Mouse (Mus musculus): ENCODE measurements around the gene Pygb. TPM values are rescaled to one million over a fixed set of nuclear protein-coding genes. Genes with fewer than 3 reads are reported as not detected.

Pygb gene
- polyA plus RNA-seq, 1 experiment from 2014 or later = 95.6 TPM

DNA sequence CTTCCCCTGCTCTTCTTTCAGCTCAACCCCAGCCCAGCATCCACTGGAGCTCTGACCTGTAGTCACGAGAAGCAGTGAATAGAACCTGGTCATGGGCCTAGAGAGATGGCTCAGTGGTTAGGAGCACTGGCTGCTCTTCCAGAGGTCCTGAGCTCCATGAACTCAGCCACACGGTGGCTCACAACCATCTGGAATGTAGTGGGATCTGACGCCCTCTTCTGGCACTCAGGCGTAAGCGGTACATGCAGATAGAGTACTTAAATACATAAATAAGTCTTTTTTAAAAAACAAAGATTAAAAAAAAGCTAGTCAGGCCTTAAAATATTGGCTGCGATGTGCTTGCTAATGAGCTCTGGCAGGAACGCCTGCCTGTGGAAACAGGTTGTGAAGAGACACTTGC, 25.1 kb upstream of the Pygb start:
- no peak overlapping the region for H3K4me2 ChIP-seq (replicated peaks; ENCODE audit: low read depth, low read length)
- WGBS = 83% methylated on average over 7 of the region's 7 CpGs
- H3K4me1 ChIP-seq (ENCODE audit: insufficient read depth, low read length) = no peaks in the 10 kb centered on the region
- ATAC-seq (ENCODE audit: low FRiP score, low TSS enrichment) = no peak
- H3K9me3 ChIP-seq (ENCODE audit: low read length) = no peaks in the 10 kb centered on the region
- H3K9ac ChIP-seq (replicated peaks; ENCODE audit: low read length) = no peak overlapping the region
- H3K36me3 ChIP-seq (ENCODE audit: insufficient read depth, low read length) = peaks cover 37% of the 10 kb centered on the region
- no peak overlapping the region for H3K4me3 ChIP-seq (ENCODE audit: low read length)
- H3K27me3 ChIP-seq (ENCODE audit: insufficient read depth, low read length) = no peaks in the 10 kb centered on the region
- H3K27ac ChIP-seq (ENCODE audit: low read length) = no peak overlapping the region

DNA sequence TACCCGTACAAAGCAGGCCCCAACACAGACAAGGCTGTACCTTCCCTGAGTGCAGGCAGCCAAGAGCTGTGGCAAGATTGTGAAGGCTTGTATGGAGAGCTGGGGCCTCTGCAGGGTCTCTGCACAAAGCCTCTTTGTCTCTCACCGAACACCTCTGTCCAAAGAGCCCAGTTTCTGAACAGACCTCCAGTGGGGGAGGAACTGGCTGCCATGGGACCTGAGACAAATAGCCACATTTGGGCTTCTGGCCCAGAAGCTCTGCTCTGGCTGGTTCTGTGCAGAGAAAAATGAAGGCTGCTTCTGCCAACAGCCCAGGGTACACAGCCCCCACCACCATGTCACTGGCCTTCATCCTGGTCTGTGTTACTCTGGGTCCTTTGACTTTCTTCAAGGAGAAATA, 20.9 kb upstream of the Pygb start:
- no peak overlapping the region for H3K4me2 ChIP-seq (replicated peaks; ENCODE audit: low read depth, low read length)
- ATAC-seq (ENCODE audit: low FRiP score, low TSS enrichment) = no peak
- 71% methylated on average over 2 of the region's 2 CpGs for WGBS
- no peaks in the 10 kb centered on the region for H3K27me3 ChIP-seq (ENCODE audit: insufficient read depth, low read length)
- peaks cover 5% of the 10 kb centered on the region; the same call in 1 of the 2 replicates for H3K4me1 ChIP-seq (ENCODE audit: insufficient read depth, low read length)
- H3K27ac ChIP-seq (ENCODE audit: low read length) = no peak overlapping the region
- H3K9ac ChIP-seq (replicated peaks; ENCODE audit: low read length) = no peak overlapping the region
- H3K9me3 ChIP-seq (ENCODE audit: low read length) = no peaks in the 10 kb centered on the region
- no peak overlapping the region for H3K4me3 ChIP-seq (ENCODE audit: low read length)
- H3K36me3 ChIP-seq (ENCODE audit: insufficient read depth, low read length) = peaks cover 26% of the 10 kb centered on the region

DNA sequence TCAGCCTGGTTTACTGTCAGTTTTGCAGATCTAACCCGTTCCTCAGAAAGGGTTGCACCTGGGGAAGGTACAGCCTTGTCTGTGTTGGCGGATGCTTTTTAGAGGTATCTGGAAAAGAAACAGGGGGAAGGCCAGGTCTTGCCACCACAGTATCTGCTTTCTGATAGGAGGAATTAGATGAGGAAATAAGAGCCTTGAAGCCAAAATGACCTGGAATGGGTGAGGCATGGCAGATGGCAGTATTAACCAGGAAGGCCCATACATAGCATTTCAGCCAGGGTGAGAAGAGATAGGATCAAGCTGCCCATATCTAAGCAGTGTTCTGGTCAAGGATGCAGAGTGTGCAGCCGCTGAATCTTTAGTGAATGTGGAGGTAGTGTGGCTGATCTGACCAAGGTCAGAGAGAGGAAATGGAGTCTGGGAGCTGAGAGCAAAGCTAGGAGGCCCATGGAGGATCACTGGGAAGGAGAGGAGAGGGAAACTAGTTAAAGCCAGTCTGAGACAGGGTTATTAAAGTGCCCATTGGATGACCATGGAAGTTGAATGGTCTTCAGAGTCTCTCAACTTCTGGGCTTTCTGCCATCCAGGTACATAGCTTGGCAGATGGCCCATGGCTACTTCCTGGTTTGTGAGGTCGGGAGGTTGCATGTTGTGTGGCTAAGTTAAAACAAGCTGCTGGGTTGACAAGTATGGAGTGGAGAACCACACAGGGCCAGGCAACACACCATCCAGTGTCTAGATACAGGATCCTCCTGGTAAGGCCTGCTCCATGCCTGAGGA, 20.3 kb upstream of the Pygb start:
- no peak overlapping the region for H3K27ac ChIP-seq (ENCODE audit: low read length)
- H3K4me2 ChIP-seq (replicated peaks; ENCODE audit: low read depth, low read length) = no peak overlapping the region
- H3K4me3 ChIP-seq (ENCODE audit: low read length) = no peak overlapping the region
- 80% methylated on average over 4 of the region's 4 CpGs for WGBS
- H3K36me3 ChIP-seq (ENCODE audit: insufficient read depth, low read length) = peaks cover 19% of the 10 kb centered on the region
- H3K27me3 ChIP-seq (ENCODE audit: insufficient read depth, low read length) = no peaks in the 10 kb centered on the region
- H3K9me3 ChIP-seq (ENCODE audit: low read length) = no peaks in the 10 kb centered on the region
- ATAC-seq (ENCODE audit: low FRiP score, low TSS enrichment) = no peak
- H3K4me1 ChIP-seq (ENCODE audit: insufficient read depth, low read length) = peaks cover 11% of the 10 kb centered on the region; the same call in 1 of the 2 replicates
- no peak overlapping the region for H3K9ac ChIP-seq (replicated peaks; ENCODE audit: low read length)

DNA sequence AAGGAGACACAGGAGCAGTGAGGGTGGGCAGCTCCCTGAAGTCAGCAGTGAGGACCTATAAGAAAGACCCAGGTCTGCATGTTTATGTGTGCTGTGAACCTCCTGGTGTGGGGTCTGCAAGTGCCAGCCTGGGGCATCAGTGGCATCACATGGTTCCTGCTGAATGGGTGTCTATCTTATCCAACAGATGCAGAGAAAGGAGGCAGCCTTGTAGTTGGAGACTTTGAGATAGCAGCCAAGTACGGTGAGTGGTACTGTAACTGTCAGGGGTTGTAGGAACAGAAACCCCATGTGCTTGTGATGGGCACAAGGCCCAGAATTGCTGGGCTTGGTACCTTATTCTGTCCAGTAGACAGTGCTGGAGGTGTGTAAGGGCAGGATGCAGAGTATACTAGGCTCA, 17.9 kb upstream of the Pygb start:
- Histone ChIP-seq H3K36me3 (ENCODE audit: insufficient read depth, low read length) (peaks cover 17% of the 10 kb centered on the region; the same call in 1 of the 2 replicates), H3K9ac (replicated peaks; ENCODE audit: low read length) (no peak overlapping the region), H3K27ac (ENCODE audit: low read length) (no peak overlapping the region), H3K4me1 (ENCODE audit: insufficient read depth, low read length) (peaks cover 22% of the 10 kb centered on the region), H3K9me3 (ENCODE audit: low read length) (no peaks in the 10 kb centered on the region), H3K4me2 (replicated peaks; ENCODE audit: low read depth, low read length) (no peak overlapping the region), H3K4me3 (ENCODE audit: low read length) (no peak overlapping the region), H3K27me3 (ENCODE audit: insufficient read depth, low read length) (no peaks in the 10 kb centered on the region)
- no peak for ATAC-seq (ENCODE audit: low FRiP score, low TSS enrichment)
- 87% methylated on average over 1 of the region's 1 CpGs for WGBS

DNA sequence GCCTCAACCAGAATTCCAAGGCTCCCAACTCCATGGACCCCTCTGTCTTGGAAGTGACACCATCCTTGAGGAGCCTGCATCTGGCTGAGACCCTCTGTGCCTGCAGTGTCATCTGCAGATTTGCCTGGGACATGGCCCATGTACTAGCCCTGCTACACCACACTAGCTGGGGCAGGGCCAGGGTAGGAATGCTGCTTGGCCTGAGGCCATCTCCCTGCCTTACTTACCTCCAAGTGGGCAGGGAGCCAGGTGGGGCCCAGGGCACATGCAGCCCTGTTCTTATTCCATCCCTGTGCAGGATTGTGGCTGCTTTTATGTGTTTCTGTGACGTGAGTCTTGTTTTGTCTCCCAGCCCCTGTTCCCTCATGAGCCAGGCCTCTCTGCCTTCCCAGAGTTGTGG, 15.8 kb upstream of the Pygb start:
- Histone ChIP-seq H3K9ac (replicated peaks; ENCODE audit: low read length) (peak overlapping the region; percentile 22; the same call in 1 of the 2 replicates), H3K36me3 (ENCODE audit: insufficient read depth, low read length) (peaks cover 14% of the 10 kb centered on the region; the same call in 1 of the 2 replicates), H3K4me2 (replicated peaks; ENCODE audit: low read depth, low read length) (no peak overlapping the region), H3K9me3 (ENCODE audit: low read length) (no peaks in the 10 kb centered on the region), H3K4me3 (ENCODE audit: low read length) (no peak overlapping the region), H3K4me1 (ENCODE audit: insufficient read depth, low read length) (peaks cover 25% of the 10 kb centered on the region), H3K27ac (ENCODE audit: low read length) (peak overlapping the region; percentile 73), H3K27me3 (ENCODE audit: insufficient read depth, low read length) (no peaks in the 10 kb centered on the region)
- ATAC-seq (ENCODE audit: low FRiP score, low TSS enrichment) = peak; percentile 77
- WGBS = 26% methylated on average over 1 of the region's 1 CpGs

DNA sequence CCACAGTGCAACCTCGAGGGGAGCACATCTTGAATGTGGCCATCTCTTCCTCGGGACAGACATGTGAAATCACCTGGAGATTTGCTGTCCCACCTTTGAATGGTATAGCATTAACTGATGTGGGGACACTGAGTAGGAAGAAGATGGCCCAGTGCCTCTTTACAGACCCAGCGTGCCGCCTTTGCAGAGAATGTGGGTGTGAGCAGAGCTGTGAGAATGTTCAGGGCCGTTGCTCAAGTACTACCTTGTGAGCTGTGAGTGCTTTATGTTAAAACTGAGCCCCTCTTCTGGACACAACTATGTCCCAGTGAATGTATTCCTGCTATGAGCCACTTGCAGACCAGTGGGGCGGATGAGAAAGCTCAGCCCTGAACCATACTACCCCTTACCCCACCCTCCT, 15.4 kb upstream of the Pygb start:
- Histone ChIP-seq H3K36me3 (ENCODE audit: insufficient read depth, low read length) (peaks cover 14% of the 10 kb centered on the region; the same call in 1 of the 2 replicates), H3K27me3 (ENCODE audit: insufficient read depth, low read length) (no peaks in the 10 kb centered on the region), H3K9ac (replicated peaks; ENCODE audit: low read length) (0 out of 2 replicates have a peak overlapping the region, but pooled peaks have one; percentile 22), H3K4me1 (ENCODE audit: insufficient read depth, low read length) (peaks cover 26% of the 10 kb centered on the region), H3K9me3 (ENCODE audit: low read length) (no peaks in the 10 kb centered on the region), H3K27ac (ENCODE audit: low read length) (peak overlapping the region; percentile 73), H3K4me2 (replicated peaks; ENCODE audit: low read depth, low read length) (no peak overlapping the region), H3K4me3 (ENCODE audit: low read length) (no peak overlapping the region)
- peak; percentile 29; the same call in 1 of the 2 replicates for ATAC-seq (ENCODE audit: low FRiP score, low TSS enrichment)
- WGBS = 53% methylated on average over 6 of the region's 6 CpGs

DNA sequence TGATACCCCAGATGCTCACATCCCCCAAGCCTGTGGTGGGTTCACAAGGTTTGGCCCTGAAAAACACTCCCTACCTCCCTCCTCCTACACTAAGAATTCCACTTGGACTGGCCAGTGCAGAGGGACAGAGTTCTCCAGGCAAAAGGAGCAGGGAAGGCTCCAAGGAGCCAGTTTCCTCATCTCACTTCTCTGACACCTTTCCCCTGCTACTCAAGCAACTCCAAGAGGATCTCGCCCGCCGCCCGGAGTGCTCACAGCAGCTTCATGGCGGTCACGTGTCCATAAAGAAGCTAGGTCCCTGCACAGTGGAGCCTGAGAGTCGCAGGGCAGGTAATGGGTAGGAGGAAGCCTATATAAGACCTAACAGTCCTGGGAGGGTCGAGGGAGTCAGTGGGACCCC, 14.5 kb upstream of the Pygb start:
- no peak overlapping the region for H3K4me2 ChIP-seq (replicated peaks; ENCODE audit: low read depth, low read length)
- H3K9me3 ChIP-seq (ENCODE audit: low read length) = no peaks in the 10 kb centered on the region
- WGBS = 86% methylated on average over 8 of the region's 8 CpGs
- peaks cover 29% of the 10 kb centered on the region for H3K4me1 ChIP-seq (ENCODE audit: insufficient read depth, low read length)
- H3K4me3 ChIP-seq (ENCODE audit: low read length) = no peak overlapping the region
- H3K36me3 ChIP-seq (ENCODE audit: insufficient read depth, low read length) = peaks cover 10% of the 10 kb centered on the region; the same call in 1 of the 2 replicates
- 0 out of 2 replicates have a peak, but pooled peaks have one; percentile 12 for ATAC-seq (ENCODE audit: low FRiP score, low TSS enrichment)
- no peaks in the 10 kb centered on the region for H3K27me3 ChIP-seq (ENCODE audit: insufficient read depth, low read length)
- H3K27ac ChIP-seq (ENCODE audit: low read length) = peak overlapping the region; percentile 73
- H3K9ac ChIP-seq (replicated peaks; ENCODE audit: low read length) = no peak overlapping the region

DNA sequence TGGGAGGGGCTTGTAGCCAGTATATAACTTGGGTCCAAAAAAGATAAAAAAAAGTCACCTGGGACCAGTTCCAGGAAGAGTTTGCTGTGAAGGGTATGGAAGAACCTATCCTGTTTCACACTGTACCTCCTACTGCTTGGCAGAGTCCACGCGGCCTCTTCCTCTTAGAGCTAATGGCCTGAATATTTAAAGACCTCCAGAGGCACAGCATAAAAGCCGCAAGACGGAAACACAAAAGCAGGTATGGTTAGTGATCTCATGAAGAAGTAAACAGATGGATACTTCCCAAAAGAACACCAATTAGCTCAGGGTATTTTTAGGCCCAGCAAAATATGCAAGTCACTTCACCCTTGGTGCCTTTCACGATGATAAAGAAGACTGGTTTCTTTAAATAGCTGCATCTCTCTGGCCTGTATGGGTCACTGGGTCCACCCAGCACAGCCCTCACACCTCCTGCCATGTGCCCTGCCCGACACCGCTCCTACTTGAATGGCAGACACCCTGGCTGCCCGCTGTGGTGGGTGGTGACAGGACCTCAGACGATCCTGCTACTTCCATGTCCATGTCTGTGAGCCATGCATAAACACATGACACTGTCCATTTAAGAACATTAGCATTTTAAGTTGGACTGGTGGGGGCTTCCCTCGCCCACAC, 13.9 kb upstream of the Pygb start:
- WGBS = 62% methylated on average over 10 of the region's 10 CpGs
- Histone ChIP-seq H3K4me3 (ENCODE audit: low read length) (no peak overlapping the region), H3K4me1 (ENCODE audit: insufficient read depth, low read length) (peaks cover 29% of the 10 kb centered on the region), H3K36me3 (ENCODE audit: insufficient read depth, low read length) (peaks cover 10% of the 10 kb centered on the region; the same call in 1 of the 2 replicates), H3K27ac (ENCODE audit: low read length) (no peak overlapping the region), H3K9ac (replicated peaks; ENCODE audit: low read length) (no peak overlapping the region), H3K4me2 (replicated peaks; ENCODE audit: low read depth, low read length) (no peak overlapping the region), H3K27me3 (ENCODE audit: insufficient read depth, low read length) (no peaks in the 10 kb centered on the region), H3K9me3 (ENCODE audit: low read length) (no peaks in the 10 kb centered on the region)
- no peak; the same call in 1 of the 2 replicates for ATAC-seq (ENCODE audit: low FRiP score, low TSS enrichment)

DNA sequence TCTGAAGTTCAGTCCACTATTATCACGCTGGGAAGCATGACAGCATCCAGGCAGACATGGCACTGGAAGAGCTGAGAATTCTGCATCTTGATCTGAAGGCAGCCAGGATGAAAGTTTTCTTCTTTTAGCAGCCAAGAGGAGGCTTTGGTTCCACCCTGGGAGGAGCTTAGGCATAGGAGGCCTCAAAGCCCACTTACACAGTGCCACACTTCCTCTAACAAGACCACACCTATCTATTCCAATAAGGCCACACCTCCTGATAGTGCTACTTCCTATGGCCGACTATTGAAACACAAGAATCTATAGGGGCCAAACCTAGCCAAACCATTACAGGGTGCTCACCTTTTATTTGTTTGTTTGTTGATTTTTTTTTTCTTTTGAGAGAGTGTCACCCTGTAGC, 3.7 kb upstream of the Pygb start:
- H3K4me2 ChIP-seq (replicated peaks; ENCODE audit: low read depth, low read length) = no peak overlapping the region
- H3K9me3 ChIP-seq (ENCODE audit: low read length) = no peaks in the 10 kb centered on the region
- WGBS = 71% methylated on average over 2 of the region's 2 CpGs
- ATAC-seq (ENCODE audit: low FRiP score, low TSS enrichment) = no peak
- H3K27ac ChIP-seq (ENCODE audit: low read length) = no peak overlapping the region
- no peak overlapping the region for H3K9ac ChIP-seq (replicated peaks; ENCODE audit: low read length)
- H3K27me3 ChIP-seq (ENCODE audit: insufficient read depth, low read length) = no peaks in the 10 kb centered on the region
- no peaks in the 10 kb centered on the region for H3K36me3 ChIP-seq (ENCODE audit: insufficient read depth, low read length)
- H3K4me1 ChIP-seq (ENCODE audit: insufficient read depth, low read length) = peaks cover 25% of the 10 kb centered on the region
- H3K4me3 ChIP-seq (ENCODE audit: low read length) = no peak overlapping the region
